Mouse (Mus musculus) erythroblast, embryonic 14.5 days (primary cell): ENCODE results near the gene Nrxn2.

Source experiments
- GATA1 ChIP-seq: IDR thresholded peaks from 2 replicates; pipeline ENCODE4 v1.6.1; 2012; ENCODE audit warnings: low read length, inconsistent platforms, mixed read lengths
- TAL1 ChIP-seq: IDR thresholded peaks from 3 replicates; pipeline ENCODE4 v1.6.1; 2012; ENCODE audit warnings: low read length, inconsistent platforms, mixed read lengths

DNA sequence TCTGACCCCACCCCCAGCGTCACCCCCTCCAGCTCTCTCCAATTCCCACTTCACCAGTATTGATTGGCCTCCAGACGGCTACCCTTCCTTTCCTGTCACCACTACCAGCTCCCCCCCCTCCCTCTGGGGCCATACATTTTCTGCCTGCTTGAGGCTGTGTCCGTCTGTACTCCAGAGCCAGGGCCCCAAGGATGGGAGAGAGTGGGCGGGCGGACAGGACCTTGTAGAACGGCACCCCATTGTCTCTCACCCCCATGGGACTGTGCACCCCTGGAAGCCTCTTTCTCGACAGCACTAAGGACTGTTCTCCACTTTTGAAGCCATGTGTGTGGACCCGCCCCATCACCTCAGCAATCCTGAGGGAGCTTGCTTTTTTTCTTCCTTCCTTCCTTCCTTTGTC, 77.2 kb downstream of the Nrxn2 start:
- TF ChIP-seq GATA1 = no peak
- no peak for TF ChIP-seq TAL1
